Mouse (Mus musculus): ENCODE measurements around the gene Pde10a. TPM values are rescaled to one million over a fixed set of nuclear protein-coding genes. Genes with fewer than 3 reads are reported as not detected.

Gene Pde10a
- polyA plus RNA-seq, 1 experiment from 2014 or later = 2.5 TPM

GRCm38 (mm10) chr17:8642356-8642755 is 117.2 kb downstream of the Pde10a start:
- WGBS = 66% methylated on average over 3 of the region's 3 CpGs
- Histone ChIP-seq H3K4me2 (ENCODE audit: low read length) (no peak overlapping the region), H3K9ac (ENCODE audit: low read length) (no peak overlapping the region), H3K27me3 (ENCODE audit: control insufficient read depth, insufficient read depth, low read length) (no peaks in the 10 kb centered on the region), H3K4me1 (ENCODE audit: control insufficient read depth in 2 of 2, insufficient read depth in 2 of 2, low read length in 2 of 2) (no peaks in the 10 kb centered on the region), H3K36me3 (ENCODE audit: control insufficient read depth, insufficient read depth, low read length) (no peaks in the 10 kb centered on the region), H3K27ac (replicated peaks in 1 of 2; ENCODE audit: control insufficient read depth in 1 of 2, insufficient read depth in 1 of 2, low read depth in 2 of 2, low read length in 2 of 2) (no peak overlapping the region), H3K4me3 (ENCODE audit: control insufficient read depth in 1 of 2, insufficient read depth in 1 of 2, low read depth in 1 of 2, low read length in 2 of 2) (no peak overlapping the region), H3K9me3 (ENCODE audit: control insufficient read depth, low read length) (0 out of 2 replicates have a peak, but pooled peaks cover 2% of the 10 kb centered on the region)
- no peak for ATAC-seq (ENCODE audit: insufficient number of reproducible peaks, insufficient read depth, low FRiP score, low read depth)

- Histone ChIP-seq H3K27ac (replicated peaks in 1 of 2; ENCODE audit: control insufficient read depth in 1 of 2, insufficient read depth in 1 of 2, low read depth in 2 of 2, low read length in 2 of 2) (no peak overlapping the region), H3K36me3 (ENCODE audit: control insufficient read depth, insufficient read depth, low read length) (no peaks in the 10 kb centered on the region), H3K9ac (ENCODE audit: low read length) (no peak overlapping the region), H3K4me1 (ENCODE audit: control insufficient read depth in 2 of 2, insufficient read depth in 2 of 2, low read length in 2 of 2) (no peaks in the 10 kb centered on the region), H3K9me3 (ENCODE audit: control insufficient read depth, low read length) (peaks cover 4% of the 10 kb centered on the region; the same call in 1 of the 2 replicates), H3K4me3 (ENCODE audit: control insufficient read depth in 1 of 2, insufficient read depth in 1 of 2, low read depth in 1 of 2, low read length in 2 of 2) (no peak overlapping the region), H3K27me3 (ENCODE audit: control insufficient read depth, insufficient read depth, low read length) (no peaks in the 10 kb centered on the region), H3K4me2 (ENCODE audit: low read length) (no peak overlapping the region)
- 68% methylated on average over 8 of the region's 8 CpGs for WGBS
- no peak for ATAC-seq (ENCODE audit: insufficient number of reproducible peaks, insufficient read depth, low FRiP score, low read depth)
These were observed 122.2 kb downstream of the Pde10a start for GRCm38 (mm10) chr17:8647372-8647871.

GRCm38 (mm10) chr17:8648310-8648709 is 123.1 kb downstream of the Pde10a start:
- peaks cover 3% of the 10 kb centered on the region; the same call in 1 of the 2 replicates for H3K9me3 ChIP-seq (ENCODE audit: control insufficient read depth, low read length)
- 62% methylated on average over 3 of the region's 3 CpGs for WGBS
- ATAC-seq (ENCODE audit: insufficient number of reproducible peaks, insufficient read depth, low FRiP score, low read depth) = no peak
- H3K4me2 ChIP-seq (ENCODE audit: low read length) = no peak overlapping the region
- H3K27me3 ChIP-seq (ENCODE audit: control insufficient read depth, insufficient read depth, low read length) = no peaks in the 10 kb centered on the region
- no peaks in the 10 kb centered on the region for H3K36me3 ChIP-seq (ENCODE audit: control insufficient read depth, insufficient read depth, low read length)
- H3K4me1 ChIP-seq (ENCODE audit: control insufficient read depth in 2 of 2, insufficient read depth in 2 of 2, low read length in 2 of 2) = no peaks in the 10 kb centered on the region
- no peak overlapping the region for H3K4me3 ChIP-seq (ENCODE audit: control insufficient read depth in 1 of 2, insufficient read depth in 1 of 2, low read depth in 1 of 2, low read length in 2 of 2)
- no peak overlapping the region for H3K9ac ChIP-seq (ENCODE audit: low read length)
- no peak overlapping the region for H3K27ac ChIP-seq (replicated peaks in 1 of 2; ENCODE audit: control insufficient read depth in 1 of 2, insufficient read depth in 1 of 2, low read depth in 2 of 2, low read length in 2 of 2)

- no peaks in the 10 kb centered on the region for H3K4me1 ChIP-seq (ENCODE audit: control insufficient read depth in 2 of 2, insufficient read depth in 2 of 2, low read length in 2 of 2)
- peaks cover 2% of the 10 kb centered on the region; the same call in 1 of the 2 replicates for H3K9me3 ChIP-seq (ENCODE audit: control insufficient read depth, low read length)
- no peak overlapping the region for H3K9ac ChIP-seq (ENCODE audit: low read length)
- no peak for ATAC-seq (ENCODE audit: insufficient number of reproducible peaks, insufficient read depth, low FRiP score, low read depth)
- H3K27ac ChIP-seq (replicated peaks in 1 of 2; ENCODE audit: control insufficient read depth in 1 of 2, insufficient read depth in 1 of 2, low read depth in 2 of 2, low read length in 2 of 2) = no peak overlapping the region
- H3K36me3 ChIP-seq (ENCODE audit: control insufficient read depth, insufficient read depth, low read length) = no peaks in the 10 kb centered on the region
- H3K4me3 ChIP-seq (ENCODE audit: control insufficient read depth in 1 of 2, insufficient read depth in 1 of 2, low read depth in 1 of 2, low read length in 2 of 2) = no peak overlapping the region
- 82% methylated on average over 3 of the region's 3 CpGs for WGBS
- no peaks in the 10 kb centered on the region for H3K27me3 ChIP-seq (ENCODE audit: control insufficient read depth, insufficient read depth, low read length)
- H3K4me2 ChIP-seq (ENCODE audit: low read length) = no peak overlapping the region
These were observed 127.6 kb downstream of the Pde10a start for GRCm38 (mm10) chr17:8652681-8653262.

- no peak for ATAC-seq (ENCODE audit: insufficient number of reproducible peaks, insufficient read depth, low FRiP score, low read depth)
- no peak overlapping the region for H3K9ac ChIP-seq (ENCODE audit: low read length)
- no peak overlapping the region for H3K4me3 ChIP-seq (ENCODE audit: control insufficient read depth in 1 of 2, insufficient read depth in 1 of 2, low read depth in 1 of 2, low read length in 2 of 2)
- H3K4me2 ChIP-seq (ENCODE audit: low read length) = no peak overlapping the region
- peaks cover 3% of the 10 kb centered on the region; the same call in 1 of the 2 replicates for H3K27me3 ChIP-seq (ENCODE audit: control insufficient read depth, insufficient read depth, low read length)
- no peaks in the 10 kb centered on the region for H3K9me3 ChIP-seq (ENCODE audit: control insufficient read depth, low read length)
- no peak overlapping the region for H3K27ac ChIP-seq (replicated peaks in 1 of 2; ENCODE audit: control insufficient read depth in 1 of 2, insufficient read depth in 1 of 2, low read depth in 2 of 2, low read length in 2 of 2)
- no peaks in the 10 kb centered on the region for H3K4me1 ChIP-seq (ENCODE audit: control insufficient read depth in 2 of 2, insufficient read depth in 2 of 2, low read length in 2 of 2)
- no peaks in the 10 kb centered on the region for H3K36me3 ChIP-seq (ENCODE audit: control insufficient read depth, insufficient read depth, low read length)
- WGBS = 78% methylated on average over 9 of the region's 9 CpGs
These were observed 132.5 kb downstream of the Pde10a start for GRCm38 (mm10) chr17:8657661-8658060.

GRCm38 (mm10) chr17:8658751-8659454 is 133.7 kb downstream of the Pde10a start:
- Histone ChIP-seq H3K36me3 (ENCODE audit: control insufficient read depth, insufficient read depth, low read length) (no peaks in the 10 kb centered on the region), H3K4me3 (ENCODE audit: control insufficient read depth in 1 of 2, insufficient read depth in 1 of 2, low read depth in 1 of 2, low read length in 2 of 2) (no peak overlapping the region), H3K27me3 (ENCODE audit: control insufficient read depth, insufficient read depth, low read length) (peaks cover 3% of the 10 kb centered on the region; the same call in 1 of the 2 replicates), H3K4me2 (ENCODE audit: low read length) (no peak overlapping the region), H3K9me3 (ENCODE audit: control insufficient read depth, low read length) (no peaks in the 10 kb centered on the region), H3K4me1 (ENCODE audit: control insufficient read depth in 2 of 2, insufficient read depth in 2 of 2, low read length in 2 of 2) (no peaks in the 10 kb centered on the region), H3K9ac (ENCODE audit: low read length) (no peak overlapping the region), H3K27ac (replicated peaks in 1 of 2; ENCODE audit: control insufficient read depth in 1 of 2, insufficient read depth in 1 of 2, low read depth in 2 of 2, low read length in 2 of 2) (no peak overlapping the region)
- ATAC-seq (ENCODE audit: insufficient number of reproducible peaks, insufficient read depth, low FRiP score, low read depth) = no peak
- WGBS = 60% methylated on average over 16 of the region's 16 CpGs

GRCm38 (mm10) chr17:8666912-8667311 is 141.7 kb downstream of the Pde10a start:
- Histone ChIP-seq H3K36me3 (ENCODE audit: control insufficient read depth, insufficient read depth, low read length) (no peaks in the 10 kb centered on the region), H3K27ac (replicated peaks in 1 of 2; ENCODE audit: control insufficient read depth in 1 of 2, insufficient read depth in 1 of 2, low read depth in 2 of 2, low read length in 2 of 2) (no peak overlapping the region), H3K9ac (ENCODE audit: low read length) (no peak overlapping the region), H3K4me1 (ENCODE audit: control insufficient read depth in 2 of 2, insufficient read depth in 2 of 2, low read length in 2 of 2) (no peaks in the 10 kb centered on the region), H3K4me2 (ENCODE audit: low read length) (no peak overlapping the region), H3K4me3 (ENCODE audit: control insufficient read depth in 1 of 2, insufficient read depth in 1 of 2, low read depth in 1 of 2, low read length in 2 of 2) (no peak overlapping the region), H3K27me3 (ENCODE audit: control insufficient read depth, insufficient read depth, low read length) (no peaks in the 10 kb centered on the region), H3K9me3 (ENCODE audit: control insufficient read depth, low read length) (no peaks in the 10 kb centered on the region)
- no peak for ATAC-seq (ENCODE audit: insufficient number of reproducible peaks, insufficient read depth, low FRiP score, low read depth)
- WGBS = 63% methylated on average over 5 of the region's 5 CpGs
